Mouse (Mus musculus) forebrain, embryonic 16.5 days (tissue): Measurements from ENCODE around the gene Atoh8. TPM values are rescaled to one million over a fixed set of nuclear protein-coding genes. Genes with fewer than 3 reads are reported as not detected.

ENCODE experiments used
- ATAC-seq: fragments of 200-750 bp; cut with Nextera tagmentation; 2 replicates; pipeline ENCODE4 v1.8.0; 2017; ENCODE audit warnings: mild to moderate bottlenecking, moderate library complexity
- H3K27ac ChIP-seq: fragments of 300-500 bp; sonication (generic); 2 replicates; pipeline ENCODE4 v1.5.1; 2014; ENCODE audit warnings: low read length, control low read depth
- H3K27me3 ChIP-seq: fragments of 300-500 bp; sonication (generic); replicated peaks from 2 replicates; pipeline ENCODE4 v1.6.1; 2014; ENCODE audit warnings: low read length; ENCODE audit not compliant: control insufficient read depth, insufficient read depth
- H3K36me3 ChIP-seq: fragments of 300-500 bp; sonication (generic); 2 replicates; pipeline ENCODE4 v1.6.1; 2014; ENCODE audit not compliant: control insufficient read depth, insufficient read depth
- H3K4me1 ChIP-seq: fragments of 300-500 bp; sonication (generic); replicated peaks from 2 replicates; pipeline ENCODE4 v1.6.1; 2014; ENCODE audit warnings: low read length; ENCODE audit not compliant: control insufficient read depth, insufficient read depth
- H3K4me2 ChIP-seq: fragments of 300-500 bp; sonication (generic); 2 replicates; pipeline ENCODE4 v1.6.1; 2014; ENCODE audit warnings: mild to moderate bottlenecking, low read length, control low read depth
- H3K4me3 ChIP-seq: fragments of 300-500 bp; sonication (generic); replicated peaks from 2 replicates; pipeline ENCODE4 v1.5.1; 2014; ENCODE audit warnings: mild to moderate bottlenecking, low read length, control low read depth
- H3K9ac ChIP-seq: fragments of 300-500 bp; sonication (generic); replicated peaks from 2 replicates; pipeline ENCODE4 v1.6.1; 2014; ENCODE audit warnings: low read depth, low read length, control low read depth
- H3K9me3 ChIP-seq: fragments of 300-500 bp; sonication (generic); 2 replicates; pipeline ENCODE4 v1.6.1; 2016; ENCODE audit warnings: low read length; ENCODE audit not compliant: control insufficient read depth
- WGBS: fragments of 180-500 bp; shearing (Covaris S2); extraction: QIAGEN DNeasy Blood & Tissue Kit; methylation state at CpG from one replicate; pipeline ENCODE4 v1.1.7; 2014; 5-methylcytosine and 5-hydroxymethylcytosine counted together
- polyA plus RNA-seq: library from polyadenylated mRNA; unstranded; fragments of >200 nt; fragmentation: Nextera tagmentation; extraction: Ambion mirVana; gene quantifications from 2 replicates; pipeline ENCODE4 v1.2.1, GENCODE M21; 2015

Gene Atoh8
- polyA plus RNA-seq, 1 experiment from 2014 or later = 3.0 TPM

- WGBS = 76% methylated on average over 7 of the region's 7 CpGs
- no peak for ATAC-seq
- Histone ChIP-seq H3K36me3 (no peaks in the 10 kb centered on the region), H3K4me2 (no peak overlapping the region), H3K4me3 (no peak overlapping the region), H3K4me1 (no peaks in the 10 kb centered on the region; the same call in 1 of the 2 replicates), H3K9ac (no peak overlapping the region), H3K27me3 (no peaks in the 10 kb centered on the region), H3K9me3 (no peaks in the 10 kb centered on the region), H3K27ac (no peak overlapping the region)
These were observed 24.1 kb upstream of the Atoh8 start for GRCm38 (mm10) chr6:72259474-72259873.

- Histone ChIP-seq H3K9me3 (no peaks in the 10 kb centered on the region), H3K27ac (no peak overlapping the region), H3K36me3 (no peaks in the 10 kb centered on the region), H3K27me3 (no peaks in the 10 kb centered on the region), H3K9ac (no peak overlapping the region), H3K4me1 (peaks cover 6% of the 10 kb centered on the region), H3K4me3 (no peak overlapping the region), H3K4me2 (no peak overlapping the region)
- 71% methylated on average over 6 of the region's 6 CpGs for WGBS
- ATAC-seq = no peak
These were observed 19.9 kb upstream of the Atoh8 start for GRCm38 (mm10) chr6:72255294-72255693.

GRCm38 (mm10) chr6:72254588-72255075 lies 19.3 kb upstream of the Atoh8 start:
- Histone ChIP-seq H3K4me3 (no peak overlapping the region), H3K9me3 (no peaks in the 10 kb centered on the region), H3K9ac (no peak overlapping the region), H3K27me3 (no peaks in the 10 kb centered on the region), H3K4me2 (no peak overlapping the region), H3K27ac (no peak overlapping the region), H3K36me3 (no peaks in the 10 kb centered on the region), H3K4me1 (peaks cover 6% of the 10 kb centered on the region)
- 60% methylated on average over 10 of the region's 10 CpGs for WGBS
- ATAC-seq = peak; percentile 45

- Histone ChIP-seq H3K36me3 (no peaks in the 10 kb centered on the region), H3K4me1 (peaks cover 6% of the 10 kb centered on the region), H3K4me3 (no peak overlapping the region), H3K27me3 (no peaks in the 10 kb centered on the region), H3K9ac (no peak overlapping the region), H3K9me3 (no peaks in the 10 kb centered on the region), H3K4me2 (no peak overlapping the region), H3K27ac (no peak overlapping the region)
- 72% methylated on average over 4 of the region's 4 CpGs for WGBS
- ATAC-seq = peak; percentile 47
These were observed 18.7 kb upstream of the Atoh8 start for GRCm38 (mm10) chr6:72253911-72254587.

- Histone ChIP-seq H3K36me3 (no peaks in the 10 kb centered on the region), H3K27ac (no peak overlapping the region), H3K9ac (no peak overlapping the region), H3K4me1 (peaks cover 6% of the 10 kb centered on the region), H3K9me3 (no peaks in the 10 kb centered on the region), H3K4me3 (no peak overlapping the region), H3K27me3 (no peaks in the 10 kb centered on the region), H3K4me2 (no peak overlapping the region)
- ATAC-seq = no peak
- 83% methylated on average over 4 of the region's 4 CpGs for WGBS
These were observed 17.8 kb upstream of the Atoh8 start for GRCm38 (mm10) chr6:72253168-72253567.

- 85% methylated on average over 1 of the region's 1 CpGs for WGBS
- Histone ChIP-seq H3K36me3 (no peaks in the 10 kb centered on the region), H3K9me3 (no peaks in the 10 kb centered on the region), H3K4me3 (no peak overlapping the region), H3K27me3 (no peaks in the 10 kb centered on the region), H3K4me1 (peaks cover 6% of the 10 kb centered on the region), H3K27ac (no peak overlapping the region), H3K9ac (no peak overlapping the region), H3K4me2 (no peak overlapping the region)
- ATAC-seq = no peak
These were observed 17.1 kb upstream of the Atoh8 start for GRCm38 (mm10) chr6:72252433-72252832.

- H3K4me1 ChIP-seq = peaks cover 6% of the 10 kb centered on the region
- no peak overlapping the region for H3K4me3 ChIP-seq
- 92% methylated on average over 4 of the region's 4 CpGs for WGBS
- H3K4me2 ChIP-seq = no peak overlapping the region
- H3K27ac ChIP-seq = no peak overlapping the region
- H3K27me3 ChIP-seq = no peaks in the 10 kb centered on the region
- H3K36me3 ChIP-seq = no peaks in the 10 kb centered on the region
- no peak overlapping the region for H3K9ac ChIP-seq
- ATAC-seq = no peak
- H3K9me3 ChIP-seq = no peaks in the 10 kb centered on the region
These were observed 14.6 kb upstream of the Atoh8 start for GRCm38 (mm10) chr6:72249981-72250380.

GRCm38 (mm10) chr6:72248150-72248914 lies 13.0 kb upstream of the Atoh8 start:
- 82% methylated on average over 15 of the region's 15 CpGs for WGBS
- no peaks in the 10 kb centered on the region for H3K36me3 ChIP-seq
- no peak for ATAC-seq
- H3K4me3 ChIP-seq = no peak overlapping the region
- no peak overlapping the region for H3K4me2 ChIP-seq
- H3K27me3 ChIP-seq = no peaks in the 10 kb centered on the region
- H3K9ac ChIP-seq = no peak overlapping the region
- peaks cover 2% of the 10 kb centered on the region; the same call in 1 of the 2 replicates for H3K4me1 ChIP-seq
- no peak overlapping the region for H3K27ac ChIP-seq
- no peaks in the 10 kb centered on the region for H3K9me3 ChIP-seq

GRCm38 (mm10) chr6:72246303-72246702 lies 10.9 kb upstream of the Atoh8 start:
- H3K4me1 ChIP-seq = peaks cover 2% of the 10 kb centered on the region; the same call in 1 of the 2 replicates
- H3K4me2 ChIP-seq = no peak overlapping the region
- H3K9ac ChIP-seq = no peak overlapping the region
- H3K9me3 ChIP-seq = no peaks in the 10 kb centered on the region
- no peak for ATAC-seq
- no peak overlapping the region for H3K27ac ChIP-seq
- no peaks in the 10 kb centered on the region for H3K27me3 ChIP-seq
- no peak overlapping the region for H3K4me3 ChIP-seq
- no peaks in the 10 kb centered on the region for H3K36me3 ChIP-seq
- WGBS = 88% methylated on average over 6 of the region's 6 CpGs
